Mouse (Mus musculus): Measurements from ENCODE around the gene Asphd1. TPM values are rescaled to one million over a fixed set of nuclear protein-coding genes. Genes with fewer than 3 reads are reported as not detected.
"Not testable (repeated sequence)": the region's sequence is repeated elsewhere in the genome, so short reads cannot be mapped to it uniquely, and the experiment has no call there.

Gene Asphd1
- polyA plus RNA-seq, 1 experiment from 2014 or later: 0.39 TPM

GRCm38 (mm10) chr7:126921563-126921962 is 27.8 kb downstream of the Asphd1 start:
- ATAC-seq (replicated peaks; ENCODE audit: low FRiP score, low TSS enrichment, low read depth) (no peak), DNase-seq (ENCODE audit: low spot score) (no peak)
- Histone ChIP-seq H3K36me3 (ENCODE audit: control insufficient read depth, insufficient read depth, low read length) (no peaks in the 10 kb centered on the region), H3K4me1 (replicated peaks; ENCODE audit: control insufficient read depth, insufficient read depth, low read length) (no peaks in the 10 kb centered on the region), H3K9ac (ENCODE audit: low read length) (no peak overlapping the region), H3K4me2 (ENCODE audit: low read length) (no peak overlapping the region), H3K4me3 (ENCODE audit: low read depth, low read length) (no peak overlapping the region), H3K27me3 (replicated peaks; ENCODE audit: control insufficient read depth, insufficient read depth, low read length) (no peaks in the 10 kb centered on the region), H3K9me3 (ENCODE audit: control insufficient read depth, low read length) (no peaks in the 10 kb centered on the region), H3K27ac (ENCODE audit: low read depth) (no peak overlapping the region)
- WGBS: 66% methylated on average over 2 of the region's 2 CpGs

- Histone ChIP-seq H3K27me3 (replicated peaks; ENCODE audit: control insufficient read depth, insufficient read depth, low read length) (no peaks in the 10 kb centered on the region), H3K27ac (ENCODE audit: low read depth) (no peak overlapping the region), H3K36me3 (ENCODE audit: control insufficient read depth, insufficient read depth, low read length) (no peaks in the 10 kb centered on the region), H3K4me2 (ENCODE audit: low read length) (no peak overlapping the region), H3K9ac (ENCODE audit: low read length) (no peak overlapping the region), H3K4me3 (ENCODE audit: low read depth, low read length) (no peak overlapping the region), H3K9me3 (ENCODE audit: control insufficient read depth, low read length) (no peaks in the 10 kb centered on the region), H3K4me1 (replicated peaks; ENCODE audit: control insufficient read depth, insufficient read depth, low read length) (no peaks in the 10 kb centered on the region)
- 73% methylated on average over 4 of the region's 4 CpGs for WGBS
- DNase-seq (ENCODE audit: low spot score): no peak
- ATAC-seq (replicated peaks; ENCODE audit: low FRiP score, low TSS enrichment, low read depth): no peak
These were observed 29.4 kb downstream of the Asphd1 start for GRCm38 (mm10) chr7:126919973-126920372.

GRCm38 (mm10) chr7:126918356-126918755 is 31.0 kb downstream of the Asphd1 start:
- not testable (repeated sequence) for H3K4me2 ChIP-seq (ENCODE audit: low read length); ATAC-seq (replicated peaks; ENCODE audit: low FRiP score, low TSS enrichment, low read depth); DNase-seq (ENCODE audit: low spot score); H3K9ac ChIP-seq (ENCODE audit: low read length); H3K9me3 ChIP-seq (ENCODE audit: control insufficient read depth, low read length); H3K27me3 ChIP-seq (replicated peaks; ENCODE audit: control insufficient read depth, insufficient read depth, low read length); H3K4me1 ChIP-seq (replicated peaks; ENCODE audit: control insufficient read depth, insufficient read depth, low read length); H3K36me3 ChIP-seq (ENCODE audit: control insufficient read depth, insufficient read depth, low read length); H3K27ac ChIP-seq (ENCODE audit: low read depth); H3K4me3 ChIP-seq (ENCODE audit: low read depth, low read length)
- 26% methylated on average over 4 of the region's 4 CpGs for WGBS

- DNase-seq (ENCODE audit: low spot score) (no peak), ATAC-seq (replicated peaks; ENCODE audit: low FRiP score, low TSS enrichment, low read depth) (no peak)
- Histone ChIP-seq H3K27me3 (replicated peaks; ENCODE audit: control insufficient read depth, insufficient read depth, low read length) (no peaks in the 10 kb centered on the region), H3K27ac (ENCODE audit: low read depth) (no peak overlapping the region), H3K9me3 (ENCODE audit: control insufficient read depth, low read length) (no peaks in the 10 kb centered on the region), H3K4me1 (replicated peaks; ENCODE audit: control insufficient read depth, insufficient read depth, low read length) (no peaks in the 10 kb centered on the region), H3K36me3 (ENCODE audit: control insufficient read depth, insufficient read depth, low read length) (no peaks in the 10 kb centered on the region), H3K4me3 (ENCODE audit: low read depth, low read length) (no peak overlapping the region), H3K9ac (ENCODE audit: low read length) (no peak overlapping the region), H3K4me2 (ENCODE audit: low read length) (no peak overlapping the region)
- 71% methylated on average over 3 of the region's 3 CpGs for WGBS
These were observed 34.5 kb downstream of the Asphd1 start for GRCm38 (mm10) chr7:126914844-126915243.

- Histone ChIP-seq H3K9me3 (ENCODE audit: control insufficient read depth, low read length) (no peaks in the 10 kb centered on the region), H3K27me3 (replicated peaks; ENCODE audit: control insufficient read depth, insufficient read depth, low read length) (no peaks in the 10 kb centered on the region), H3K36me3 (ENCODE audit: control insufficient read depth, insufficient read depth, low read length) (no peaks in the 10 kb centered on the region), H3K27ac (ENCODE audit: low read depth) (no peak overlapping the region), H3K4me2 (ENCODE audit: low read length) (no peak overlapping the region), H3K4me3 (ENCODE audit: low read depth, low read length) (no peak overlapping the region), H3K4me1 (replicated peaks; ENCODE audit: control insufficient read depth, insufficient read depth, low read length) (no peaks in the 10 kb centered on the region), H3K9ac (ENCODE audit: low read length) (no peak overlapping the region)
- DNase-seq (ENCODE audit: low spot score) (no peak), ATAC-seq (replicated peaks; ENCODE audit: low FRiP score, low TSS enrichment, low read depth) (no peak)
- WGBS: 78% methylated on average over 3 of the region's 3 CpGs
These were observed 43.8 kb downstream of the Asphd1 start for GRCm38 (mm10) chr7:126905590-126905989.

GRCm38 (mm10) chr7:126899781-126900180 is 49.6 kb downstream of the Asphd1 start:
- not testable (repeated sequence) for DNase-seq (ENCODE audit: low spot score); H3K27ac ChIP-seq (ENCODE audit: low read depth); H3K36me3 ChIP-seq (ENCODE audit: control insufficient read depth, insufficient read depth, low read length); H3K9me3 ChIP-seq (ENCODE audit: control insufficient read depth, low read length); H3K4me3 ChIP-seq (ENCODE audit: low read depth, low read length); H3K27me3 ChIP-seq (replicated peaks; ENCODE audit: control insufficient read depth, insufficient read depth, low read length); H3K4me1 ChIP-seq (replicated peaks; ENCODE audit: control insufficient read depth, insufficient read depth, low read length); H3K9ac ChIP-seq (ENCODE audit: low read length); H3K4me2 ChIP-seq (ENCODE audit: low read length); ATAC-seq (replicated peaks; ENCODE audit: low FRiP score, low TSS enrichment, low read depth)
- 95% methylated on average over 6 of the region's 9 CpGs for WGBS

- WGBS: 11% methylated on average over 37 of the region's 37 CpGs
- Histone ChIP-seq H3K4me1 (replicated peaks; ENCODE audit: control insufficient read depth, insufficient read depth, low read length) (peaks cover 9% of the 10 kb centered on the region; the same call in 1 of the 2 replicates), H3K9ac (ENCODE audit: low read length) (peak overlapping the region; percentile 78), H3K9me3 (ENCODE audit: control insufficient read depth, low read length) (no peaks in the 10 kb centered on the region), H3K4me2 (ENCODE audit: low read length) (peak overlapping the region; percentile 69), H3K27me3 (replicated peaks; ENCODE audit: control insufficient read depth, insufficient read depth, low read length) (no peaks in the 10 kb centered on the region), H3K4me3 (ENCODE audit: low read depth, low read length) (peak overlapping the region; percentile 67), H3K27ac (ENCODE audit: low read depth) (peak overlapping the region; percentile 62), H3K36me3 (ENCODE audit: control insufficient read depth, insufficient read depth, low read length) (no peaks in the 10 kb centered on the region)
- peak; percentile 95 for ATAC-seq (replicated peaks; ENCODE audit: low FRiP score, low TSS enrichment, low read depth)
- peak; percentile 98 for DNase-seq (ENCODE audit: low spot score)
These were observed 51.0 kb downstream of the Asphd1 start for GRCm38 (mm10) chr7:126898102-126898990.

- DNase-seq (ENCODE audit: low spot score) (no peak), ATAC-seq (replicated peaks; ENCODE audit: low FRiP score, low TSS enrichment, low read depth) (peak; percentile 54)
- WGBS: 22% methylated on average over 16 of the region's 16 CpGs
These were observed 51.8 kb downstream of the Asphd1 start for GRCm38 (mm10) chr7:126897390-126898101.

More at GRCm38 (mm10) chr7:126897390-126898101, 51.8 kb downstream of the Asphd1 start:
- Histone ChIP-seq H3K36me3 (ENCODE audit: control insufficient read depth, insufficient read depth, low read length) (no peaks in the 10 kb centered on the region), H3K27me3 (replicated peaks; ENCODE audit: control insufficient read depth, insufficient read depth, low read length) (no peaks in the 10 kb centered on the region), H3K9ac (ENCODE audit: low read length) (peak overlapping the region; percentile 78), H3K27ac (ENCODE audit: low read depth) (peak overlapping the region; percentile 62), H3K4me3 (ENCODE audit: low read depth, low read length) (peak overlapping the region; percentile 67), H3K9me3 (ENCODE audit: control insufficient read depth, low read length) (no peaks in the 10 kb centered on the region), H3K4me2 (ENCODE audit: low read length) (peak overlapping the region; percentile 69), H3K4me1 (replicated peaks; ENCODE audit: control insufficient read depth, insufficient read depth, low read length) (peaks cover 9% of the 10 kb centered on the region; the same call in 1 of the 2 replicates)
